Mouse (Mus musculus): ENCODE results near the gene Wee2. TPM values are rescaled to one million over a fixed set of nuclear protein-coding genes. Genes with fewer than 3 reads are reported as not detected.

Gene Wee2
- polyA plus RNA-seq, 1 experiment from 2014 or later = 0.51 TPM

DNA sequence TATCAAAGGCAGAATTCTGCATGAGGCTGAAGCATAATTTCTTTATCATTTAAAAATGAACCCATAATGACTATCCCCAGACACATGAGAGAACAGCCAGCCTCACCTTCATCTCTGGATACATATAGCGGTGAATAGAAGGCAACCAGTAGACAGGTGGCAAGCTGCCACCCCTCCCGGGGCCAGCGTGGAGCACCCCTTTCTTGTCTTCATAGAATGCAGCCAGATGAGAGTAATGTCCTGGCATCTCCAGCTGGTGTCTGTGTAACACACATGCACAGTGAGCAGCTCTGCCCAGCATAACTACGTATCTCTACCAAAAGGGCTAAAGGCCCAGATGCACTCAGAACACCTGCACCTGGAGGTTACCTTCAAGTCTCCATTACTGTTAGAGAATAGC, 20.5 kb upstream of the Wee2 start:
- H3K4me2 ChIP-seq (ENCODE audit: low read depth, low read length) = no peak overlapping the region
- H3K4me1 ChIP-seq (ENCODE audit: control insufficient read depth, insufficient read depth, low read length) = no peaks in the 10 kb centered on the region
- H3K9me3 ChIP-seq (ENCODE audit: control insufficient read depth, low read length) = no peaks in the 10 kb centered on the region
- WGBS = 97% methylated on average over 4 of the region's 4 CpGs
- no peak for DNase-seq (ENCODE audit: low spot score)
- no peak overlapping the region for H3K4me3 ChIP-seq (ENCODE audit: low read depth, low read length)
- no peak overlapping the region for H3K27ac ChIP-seq (replicated peaks; ENCODE audit: low read depth, low read length)
- H3K9ac ChIP-seq (ENCODE audit: low read depth, low read length) = no peak overlapping the region
- no peaks in the 10 kb centered on the region for H3K27me3 ChIP-seq (replicated peaks; ENCODE audit: control insufficient read depth, insufficient read depth, low read length)
- no peaks in the 10 kb centered on the region for H3K36me3 ChIP-seq (ENCODE audit: control insufficient read depth, insufficient read depth, low read length)
- no peak for ATAC-seq (ENCODE audit: low read depth)

DNA sequence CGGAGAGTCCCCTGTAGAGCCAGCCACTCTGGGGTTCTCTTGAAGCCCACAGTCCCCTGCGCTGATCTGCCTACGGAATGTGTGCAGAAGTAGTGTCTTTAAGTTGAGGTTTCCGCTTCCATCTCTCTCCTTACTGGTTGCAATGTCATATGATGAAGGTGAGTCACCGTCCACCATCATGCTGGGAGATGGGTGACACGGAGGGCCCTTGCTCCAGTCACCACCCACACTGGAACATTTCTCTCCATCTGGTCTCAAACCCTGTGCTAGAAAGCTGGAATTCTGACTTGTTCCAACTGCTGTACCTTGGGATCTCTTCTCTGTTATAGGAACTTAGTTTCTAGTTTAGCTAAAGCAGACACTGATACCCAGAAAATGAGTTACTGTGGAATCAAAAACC, 17.8 kb upstream of the Wee2 start:
- Histone ChIP-seq H3K27me3 (replicated peaks; ENCODE audit: control insufficient read depth, insufficient read depth, low read length) (no peaks in the 10 kb centered on the region), H3K27ac (replicated peaks; ENCODE audit: low read depth, low read length) (no peak overlapping the region), H3K36me3 (ENCODE audit: control insufficient read depth, insufficient read depth, low read length) (no peaks in the 10 kb centered on the region), H3K4me3 (ENCODE audit: low read depth, low read length) (no peak overlapping the region), H3K4me1 (ENCODE audit: control insufficient read depth, insufficient read depth, low read length) (no peaks in the 10 kb centered on the region), H3K9me3 (ENCODE audit: control insufficient read depth, low read length) (no peaks in the 10 kb centered on the region), H3K4me2 (ENCODE audit: low read depth, low read length) (no peak overlapping the region), H3K9ac (ENCODE audit: low read depth, low read length) (no peak overlapping the region)
- WGBS = 94% methylated on average over 6 of the region's 6 CpGs
- DNase-seq (ENCODE audit: low spot score) (no peak), ATAC-seq (ENCODE audit: low read depth) (no peak)

DNA sequence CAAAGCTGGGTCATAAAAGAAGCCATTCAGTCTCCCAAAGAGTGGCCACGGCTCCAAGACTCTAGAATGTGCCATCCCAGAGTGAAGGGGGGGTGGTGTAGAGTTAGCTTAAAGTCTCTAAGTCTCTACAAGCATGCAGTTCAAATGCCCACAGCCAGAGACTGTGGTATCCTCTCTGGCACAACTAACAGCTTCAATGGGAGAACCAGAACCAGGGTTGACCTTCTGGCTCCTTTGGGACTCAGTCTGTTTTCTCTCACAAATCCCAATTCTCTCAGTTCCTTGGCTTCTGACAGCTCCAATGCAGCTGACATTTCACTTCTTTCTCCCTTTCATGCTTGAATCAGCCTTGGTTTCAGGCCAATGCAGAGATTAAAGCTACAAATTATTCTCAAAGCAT, 15.9 kb upstream of the Wee2 start:
- H3K4me1 ChIP-seq (ENCODE audit: control insufficient read depth, insufficient read depth, low read length) = no peaks in the 10 kb centered on the region
- no peak overlapping the region for H3K27ac ChIP-seq (replicated peaks; ENCODE audit: low read depth, low read length)
- no peak for ATAC-seq (ENCODE audit: low read depth)
- no peak overlapping the region for H3K9ac ChIP-seq (ENCODE audit: low read depth, low read length)
- H3K4me3 ChIP-seq (ENCODE audit: low read depth, low read length) = no peak overlapping the region
- no peaks in the 10 kb centered on the region for H3K27me3 ChIP-seq (replicated peaks; ENCODE audit: control insufficient read depth, insufficient read depth, low read length)
- 78% methylated on average over 1 of the region's 1 CpGs for WGBS
- H3K9me3 ChIP-seq (ENCODE audit: control insufficient read depth, low read length) = no peaks in the 10 kb centered on the region
- peak; percentile 13 for DNase-seq (ENCODE audit: low spot score)
- H3K36me3 ChIP-seq (ENCODE audit: control insufficient read depth, insufficient read depth, low read length) = no peaks in the 10 kb centered on the region
- H3K4me2 ChIP-seq (ENCODE audit: low read depth, low read length) = no peak overlapping the region

DNA sequence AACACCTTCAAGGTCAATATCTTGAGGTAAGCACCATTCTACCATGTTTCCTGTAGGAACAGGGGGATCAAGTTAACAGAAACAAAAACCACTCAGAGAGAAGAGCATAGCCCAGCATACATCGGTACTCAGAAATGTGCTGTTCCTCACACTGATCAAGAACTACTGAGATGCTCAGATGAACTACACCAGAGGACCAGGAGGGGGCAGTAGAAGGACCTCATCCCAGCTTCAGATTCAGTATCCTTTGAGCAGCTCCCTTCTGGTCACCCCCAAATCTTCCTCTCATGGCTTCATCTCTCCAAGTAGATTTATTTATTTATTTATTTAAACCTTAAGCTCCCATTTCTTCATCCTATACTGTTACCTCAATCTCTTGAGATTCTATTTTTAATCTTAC, 15.1 kb upstream of the Wee2 start:
- no peak for DNase-seq (ENCODE audit: low spot score)
- no peak overlapping the region for H3K4me2 ChIP-seq (ENCODE audit: low read depth, low read length)
- no peaks in the 10 kb centered on the region for H3K27me3 ChIP-seq (replicated peaks; ENCODE audit: control insufficient read depth, insufficient read depth, low read length)
- H3K4me1 ChIP-seq (ENCODE audit: control insufficient read depth, insufficient read depth, low read length) = no peaks in the 10 kb centered on the region
- no peak overlapping the region for H3K9ac ChIP-seq (ENCODE audit: low read depth, low read length)
- no peak overlapping the region for H3K4me3 ChIP-seq (ENCODE audit: low read depth, low read length)
- no peak for ATAC-seq (ENCODE audit: low read depth)
- H3K36me3 ChIP-seq (ENCODE audit: control insufficient read depth, insufficient read depth, low read length) = no peaks in the 10 kb centered on the region
- 53% methylated on average over 1 of the region's 1 CpGs for WGBS
- H3K27ac ChIP-seq (replicated peaks; ENCODE audit: low read depth, low read length) = no peak overlapping the region
- no peaks in the 10 kb centered on the region for H3K9me3 ChIP-seq (ENCODE audit: control insufficient read depth, low read length)

DNA sequence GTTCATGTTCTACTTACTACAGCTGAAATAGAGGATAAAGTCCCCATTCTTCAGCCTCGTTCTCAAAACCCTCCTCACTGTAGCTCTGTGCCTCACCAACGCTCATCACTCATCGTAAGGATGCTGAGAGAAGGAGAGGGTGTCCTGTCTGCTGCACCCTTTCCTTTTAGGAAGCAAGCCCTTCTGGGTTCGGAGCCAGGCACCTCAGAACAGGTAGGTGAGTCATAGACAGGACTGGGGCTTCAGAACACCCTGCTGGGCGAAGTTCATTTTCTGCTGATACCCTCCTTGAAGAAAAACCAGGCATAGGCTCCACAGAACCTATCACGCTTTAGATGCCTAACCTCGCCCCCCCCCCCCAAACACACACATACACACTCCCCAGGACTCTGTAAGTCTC, 11.4 kb upstream of the Wee2 start:
- Histone ChIP-seq H3K4me1 (ENCODE audit: control insufficient read depth, insufficient read depth, low read length) (0 out of 2 replicates have a peak, but pooled peaks cover 5% of the 10 kb centered on the region), H3K27ac (replicated peaks; ENCODE audit: low read depth, low read length) (no peak overlapping the region), H3K27me3 (replicated peaks; ENCODE audit: control insufficient read depth, insufficient read depth, low read length) (no peaks in the 10 kb centered on the region), H3K4me3 (ENCODE audit: low read depth, low read length) (no peak overlapping the region), H3K36me3 (ENCODE audit: control insufficient read depth, insufficient read depth, low read length) (no peaks in the 10 kb centered on the region), H3K4me2 (ENCODE audit: low read depth, low read length) (no peak overlapping the region), H3K9me3 (ENCODE audit: control insufficient read depth, low read length) (no peaks in the 10 kb centered on the region), H3K9ac (ENCODE audit: low read depth, low read length) (no peak overlapping the region)
- no peak for DNase-seq (ENCODE audit: low spot score)
- ATAC-seq (ENCODE audit: low read depth) = no peak
- 84% methylated on average over 7 of the region's 7 CpGs for WGBS

DNA sequence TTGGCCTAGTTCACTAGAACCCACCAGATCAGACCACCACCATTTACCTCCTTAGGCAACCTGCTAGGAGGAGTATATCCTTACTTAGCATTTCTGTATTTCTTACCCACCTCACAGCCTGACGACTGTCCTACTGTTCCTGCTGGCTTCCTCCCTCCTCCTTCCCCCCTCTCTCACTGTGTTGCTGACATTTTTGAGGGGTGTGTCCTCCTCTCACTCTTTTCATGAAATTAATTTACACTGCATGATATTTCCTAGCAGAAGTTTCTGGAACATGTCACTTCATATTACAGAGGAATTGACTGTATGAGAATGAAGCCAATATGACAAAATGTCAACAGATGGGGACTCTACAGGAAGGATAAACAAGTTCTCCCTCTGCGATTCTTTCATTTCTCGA, 10.2 kb upstream of the Wee2 start:
- no peaks in the 10 kb centered on the region for H3K27me3 ChIP-seq (replicated peaks; ENCODE audit: control insufficient read depth, insufficient read depth, low read length)
- no peak overlapping the region for H3K4me3 ChIP-seq (ENCODE audit: low read depth, low read length)
- H3K9me3 ChIP-seq (ENCODE audit: control insufficient read depth, low read length) = no peaks in the 10 kb centered on the region
- H3K27ac ChIP-seq (replicated peaks; ENCODE audit: low read depth, low read length) = no peak overlapping the region
- H3K4me2 ChIP-seq (ENCODE audit: low read depth, low read length) = no peak overlapping the region
- ATAC-seq (ENCODE audit: low read depth) = no peak
- 63% methylated on average over 3 of the region's 3 CpGs for WGBS
- DNase-seq (ENCODE audit: low spot score) = no peak
- H3K9ac ChIP-seq (ENCODE audit: low read depth, low read length) = no peak overlapping the region
- 0 out of 2 replicates have a peak, but pooled peaks cover 5% of the 10 kb centered on the region for H3K4me1 ChIP-seq (ENCODE audit: control insufficient read depth, insufficient read depth, low read length)
- H3K36me3 ChIP-seq (ENCODE audit: control insufficient read depth, insufficient read depth, low read length) = no peaks in the 10 kb centered on the region

DNA sequence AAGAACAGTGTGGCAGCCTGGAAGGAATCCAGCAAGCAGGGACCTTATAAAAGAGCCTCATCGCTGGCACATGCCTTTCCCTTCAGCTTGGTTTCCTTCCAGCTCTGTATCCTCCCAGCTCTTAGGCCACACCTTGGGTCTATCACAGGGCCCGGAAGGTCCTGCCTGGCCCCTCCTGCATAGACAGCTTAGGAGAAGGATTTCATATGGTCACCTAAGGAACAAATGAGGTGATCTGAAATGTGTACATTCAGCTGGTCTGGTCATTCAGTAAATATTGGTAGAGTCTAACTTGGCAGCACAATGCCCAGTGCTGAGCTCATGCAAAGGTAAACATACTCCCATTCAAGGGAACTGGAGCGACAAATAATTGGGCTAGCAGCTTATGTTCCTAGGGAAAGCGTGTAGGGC, 9.4 kb upstream of the Wee2 start:
- WGBS = 76% methylated on average over 4 of the region's 4 CpGs
- peaks cover 6% of the 10 kb centered on the region; the same call in 1 of the 2 replicates for H3K4me1 ChIP-seq (ENCODE audit: control insufficient read depth, insufficient read depth, low read length)
- no peak overlapping the region for H3K4me2 ChIP-seq (ENCODE audit: low read depth, low read length)
- H3K4me3 ChIP-seq (ENCODE audit: low read depth, low read length) = no peak overlapping the region
- no peaks in the 10 kb centered on the region for H3K9me3 ChIP-seq (ENCODE audit: control insufficient read depth, low read length)
- ATAC-seq (ENCODE audit: low read depth) (peak; percentile 69), DNase-seq (ENCODE audit: low spot score) (peak; percentile 13)
- H3K27me3 ChIP-seq (replicated peaks; ENCODE audit: control insufficient read depth, insufficient read depth, low read length) = no peaks in the 10 kb centered on the region
- no peak overlapping the region for H3K27ac ChIP-seq (replicated peaks; ENCODE audit: low read depth, low read length)
- H3K9ac ChIP-seq (ENCODE audit: low read depth, low read length) = no peak overlapping the region
- no peaks in the 10 kb centered on the region for H3K36me3 ChIP-seq (ENCODE audit: control insufficient read depth, insufficient read depth, low read length)

DNA sequence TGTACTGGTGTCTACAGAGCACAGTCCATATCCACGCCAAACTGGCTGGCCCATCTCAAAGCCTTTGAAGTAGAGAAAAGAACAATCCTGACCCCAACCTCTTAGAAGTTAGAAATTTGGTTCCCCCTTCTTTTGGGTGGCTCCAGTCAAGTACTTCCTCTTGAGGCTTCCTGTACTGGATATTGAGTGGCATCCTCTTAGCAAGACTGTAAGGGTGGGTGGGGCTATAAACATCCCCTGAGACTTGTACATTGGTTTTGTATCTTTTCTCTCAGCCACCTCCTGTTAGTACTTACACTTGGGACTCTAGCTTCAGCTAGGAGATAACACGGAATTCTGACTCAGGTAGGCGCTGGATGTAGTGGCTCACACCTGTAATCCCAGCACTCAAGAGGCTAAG, 8.6 kb upstream of the Wee2 start:
- Histone ChIP-seq H3K9ac (ENCODE audit: low read depth, low read length) (no peak overlapping the region), H3K4me3 (ENCODE audit: low read depth, low read length) (no peak overlapping the region), H3K9me3 (ENCODE audit: control insufficient read depth, low read length) (no peaks in the 10 kb centered on the region), H3K27me3 (replicated peaks; ENCODE audit: control insufficient read depth, insufficient read depth, low read length) (no peaks in the 10 kb centered on the region), H3K4me1 (ENCODE audit: control insufficient read depth, insufficient read depth, low read length) (peaks cover 11% of the 10 kb centered on the region; the same call in 1 of the 2 replicates), H3K4me2 (ENCODE audit: low read depth, low read length) (no peak overlapping the region), H3K36me3 (ENCODE audit: control insufficient read depth, insufficient read depth, low read length) (no peaks in the 10 kb centered on the region), H3K27ac (replicated peaks; ENCODE audit: low read depth, low read length) (no peak overlapping the region)
- DNase-seq (ENCODE audit: low spot score) (no peak), ATAC-seq (ENCODE audit: low read depth) (no peak)
- WGBS = 90% methylated on average over 3 of the region's 3 CpGs

DNA sequence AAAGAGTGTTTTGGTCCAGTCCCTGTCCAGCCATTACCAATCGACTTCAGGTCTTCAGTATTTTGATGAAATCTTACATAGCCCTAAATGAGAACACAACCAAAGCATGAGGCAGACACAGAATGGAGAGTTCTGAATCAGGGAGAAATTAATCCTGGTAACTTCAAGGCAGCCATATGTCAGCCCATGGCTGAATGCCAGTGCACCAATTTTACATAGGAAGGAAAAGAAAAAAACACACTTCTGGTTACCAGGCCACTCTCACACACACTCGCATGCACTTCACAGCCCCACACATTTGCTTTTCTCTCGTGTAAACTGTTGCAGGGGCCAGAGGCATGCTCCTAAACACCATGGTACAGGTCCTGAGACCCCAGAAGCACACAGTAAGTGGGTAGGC, 8.0 kb upstream of the Wee2 start:
- Histone ChIP-seq H3K9me3 (ENCODE audit: control insufficient read depth, low read length) (no peaks in the 10 kb centered on the region), H3K27me3 (replicated peaks; ENCODE audit: control insufficient read depth, insufficient read depth, low read length) (no peaks in the 10 kb centered on the region), H3K36me3 (ENCODE audit: control insufficient read depth, insufficient read depth, low read length) (no peaks in the 10 kb centered on the region), H3K4me2 (ENCODE audit: low read depth, low read length) (no peak overlapping the region), H3K4me1 (ENCODE audit: control insufficient read depth, insufficient read depth, low read length) (peaks cover 11% of the 10 kb centered on the region; the same call in 1 of the 2 replicates), H3K4me3 (ENCODE audit: low read depth, low read length) (no peak overlapping the region), H3K9ac (ENCODE audit: low read depth, low read length) (no peak overlapping the region), H3K27ac (replicated peaks; ENCODE audit: low read depth, low read length) (no peak overlapping the region)
- WGBS = 58% methylated on average over 3 of the region's 3 CpGs
- DNase-seq (ENCODE audit: low spot score) (peak; percentile 21), ATAC-seq (ENCODE audit: low read depth) (no peak)
